Mouse (Mus musculus) thymus, adult 18-20 months (tissue): Measurements from ENCODE around the gene Cdc42ep4.

Experiments used
- DNase-seq, 2 experiments: peaks; one replicate each; pipeline ENCODE4 v3.0.0; 2022; ENCODE audit warnings: mixed read lengths in 2 of 2

The Cdc42ep4 gene

DNA sequence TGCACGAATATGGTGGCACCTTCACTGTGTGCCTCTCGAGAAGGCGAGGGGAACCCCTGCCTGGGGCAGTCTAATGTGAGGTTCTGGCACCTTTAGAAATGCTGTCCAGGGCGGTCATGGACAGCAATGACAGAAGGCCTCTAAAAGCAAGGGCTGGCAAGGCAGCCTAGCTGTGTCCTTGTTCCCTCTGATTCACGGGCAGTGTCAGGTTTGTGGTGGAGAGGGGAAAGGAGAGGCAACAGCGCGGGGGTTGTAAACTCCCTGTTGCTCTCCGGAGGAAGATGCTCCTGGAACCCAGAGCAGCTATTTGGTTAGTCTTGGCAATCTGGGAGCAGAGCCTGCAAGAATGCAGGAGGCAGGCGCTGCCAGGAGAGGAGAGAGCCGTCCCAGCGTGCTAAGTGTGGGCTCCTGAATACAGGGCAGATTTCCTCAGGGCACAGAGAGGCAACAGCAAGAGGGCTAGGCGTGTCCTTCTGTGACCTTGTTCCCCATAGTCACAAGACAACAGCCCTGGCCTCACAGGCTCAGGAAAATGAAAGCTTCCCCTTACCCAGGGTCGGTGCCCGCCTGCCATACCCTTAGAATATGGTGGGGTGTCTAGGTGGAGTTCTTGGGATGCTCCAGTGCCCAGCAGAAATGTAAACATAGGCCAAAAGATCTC is 25.3 kb upstream of the Cdc42ep4 start:
- DNase-seq = no peak

DNA sequence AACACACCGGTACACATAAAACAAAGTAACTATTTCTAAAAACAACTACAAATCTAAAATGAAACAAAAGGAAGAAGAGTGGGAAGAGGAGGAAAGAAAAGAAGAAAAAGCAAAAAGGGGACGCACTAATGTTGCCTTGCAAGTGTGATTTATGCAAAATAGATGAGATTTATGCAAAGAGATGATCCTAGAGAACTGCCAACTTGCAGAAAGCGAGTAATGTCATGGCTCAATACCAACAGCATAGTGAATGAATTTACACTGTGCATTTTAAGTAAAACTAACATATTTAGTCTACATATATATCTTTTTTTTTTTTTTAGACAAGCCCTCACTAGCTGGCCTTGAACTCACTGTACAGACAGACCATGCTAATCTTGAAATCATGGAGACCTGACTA is 23.1 kb upstream of the Cdc42ep4 start:
- no peak for DNase-seq

DNA sequence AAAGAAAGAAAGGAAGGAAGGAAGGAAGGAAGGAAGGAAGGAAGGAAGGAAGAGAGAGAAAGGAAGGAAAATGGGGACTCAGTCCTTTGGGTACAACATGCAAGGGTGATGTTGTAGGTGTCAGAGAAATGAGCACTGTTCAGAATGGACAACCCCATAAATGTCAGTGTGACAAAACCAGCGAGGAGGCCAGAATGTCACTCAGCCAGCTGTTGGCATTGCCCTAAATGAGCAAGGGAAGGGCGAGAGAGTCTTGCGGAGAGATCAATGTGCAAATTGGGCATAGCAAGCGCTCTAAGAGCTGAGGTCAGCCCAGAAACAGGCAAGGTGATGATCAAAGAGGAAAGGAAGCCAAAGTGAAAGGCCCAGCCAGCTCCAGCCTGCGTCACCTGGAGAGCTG is 21.5 kb upstream of the Cdc42ep4 start:
- DNase-seq = no peak

DNA sequence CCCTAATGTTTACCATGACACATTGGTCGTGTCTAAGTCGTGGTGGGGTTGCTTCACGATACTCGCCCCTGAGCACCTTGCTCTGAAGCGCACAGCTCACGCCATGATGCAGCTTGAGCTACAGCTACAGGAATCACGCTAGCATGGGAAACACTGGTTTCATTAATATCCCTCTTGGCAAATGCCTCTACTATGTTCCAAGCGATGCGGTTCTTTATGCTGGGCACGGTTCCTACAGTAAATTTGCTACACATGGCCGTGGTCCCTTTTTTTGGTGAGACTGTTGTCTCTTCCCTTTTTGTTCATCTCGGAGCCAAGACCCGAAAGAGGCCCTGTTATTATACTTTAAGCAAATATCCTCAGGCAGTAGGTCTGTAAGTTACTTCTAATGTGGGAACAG is 19.5 kb upstream of the Cdc42ep4 start:
- no peak for DNase-seq

DNA sequence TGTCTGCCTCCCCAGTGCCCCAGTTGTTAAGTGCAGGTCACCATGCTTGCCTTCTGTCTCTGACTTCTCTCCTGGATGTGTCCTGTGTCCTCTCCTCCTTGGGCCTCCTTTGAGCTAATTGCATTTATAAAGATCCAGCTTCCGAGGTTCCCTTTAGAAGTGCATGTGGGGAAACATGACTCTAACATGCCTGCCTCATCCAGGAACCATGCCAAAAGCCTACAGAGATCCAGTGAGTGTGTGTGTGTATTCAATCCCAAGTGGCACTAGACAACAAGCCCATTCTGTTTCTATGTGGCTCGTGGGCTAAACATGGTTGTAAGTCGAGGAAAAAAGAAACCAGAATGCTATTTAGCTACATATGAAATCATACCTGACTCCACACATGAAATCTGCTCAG is 16.7 kb upstream of the Cdc42ep4 start:
- no peak for DNase-seq

DNA sequence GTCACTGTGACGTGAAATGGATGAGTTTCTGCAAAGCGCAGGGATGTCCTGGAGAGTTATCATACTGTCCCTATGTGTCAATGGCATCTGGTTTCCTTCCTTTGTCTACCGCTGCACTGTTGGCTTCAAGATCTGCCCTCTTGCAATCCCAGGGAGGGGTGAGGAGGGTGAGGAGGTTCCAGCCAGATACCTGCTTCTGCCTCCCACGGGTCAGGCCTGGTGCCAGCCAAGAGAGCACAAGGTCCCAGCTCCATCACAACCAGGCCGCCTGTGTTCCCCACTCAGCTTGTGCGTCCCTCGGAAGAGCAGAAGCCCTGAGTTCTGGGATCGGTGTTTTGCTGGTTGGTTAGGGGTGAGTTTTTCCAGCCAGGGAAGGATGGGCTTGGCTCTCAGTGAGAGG is 15.6 kb upstream of the Cdc42ep4 start:
- no peak for DNase-seq

DNA sequence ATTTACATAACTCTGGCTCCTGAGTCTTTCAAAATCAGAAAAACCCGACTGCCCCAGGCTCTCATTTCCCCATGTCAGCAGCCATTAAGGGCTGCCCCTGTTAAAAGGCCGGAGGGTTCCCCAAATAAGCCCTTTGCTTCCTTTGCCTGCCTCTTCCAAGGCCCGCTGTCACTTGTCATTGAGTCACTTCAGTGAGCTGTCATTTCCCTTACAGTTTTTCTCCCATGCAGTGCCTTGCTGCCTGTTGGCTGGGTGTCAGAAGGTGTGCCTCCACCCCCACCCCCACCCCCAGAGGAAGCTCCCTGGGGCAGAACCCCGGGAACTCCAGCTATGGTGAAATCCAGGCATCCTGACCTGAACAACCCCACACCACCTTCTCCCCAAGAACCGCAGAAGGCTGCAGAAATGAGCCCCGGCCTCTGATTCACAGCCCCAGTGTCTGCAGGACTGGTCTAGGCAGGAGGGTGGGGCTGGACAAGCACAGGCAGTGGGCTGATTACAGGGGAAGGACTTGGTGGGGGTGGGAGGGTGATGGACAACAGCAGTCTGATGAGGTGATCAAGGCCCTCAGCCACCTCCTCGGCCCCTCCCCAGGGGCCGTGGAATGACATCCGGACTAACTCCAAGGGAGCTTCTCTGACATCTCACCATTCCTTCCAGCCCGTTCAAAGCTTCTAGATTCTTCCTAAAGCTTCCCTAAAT is 14.8 kb upstream of the Cdc42ep4 start:
- DNase-seq = no peak

DNA sequence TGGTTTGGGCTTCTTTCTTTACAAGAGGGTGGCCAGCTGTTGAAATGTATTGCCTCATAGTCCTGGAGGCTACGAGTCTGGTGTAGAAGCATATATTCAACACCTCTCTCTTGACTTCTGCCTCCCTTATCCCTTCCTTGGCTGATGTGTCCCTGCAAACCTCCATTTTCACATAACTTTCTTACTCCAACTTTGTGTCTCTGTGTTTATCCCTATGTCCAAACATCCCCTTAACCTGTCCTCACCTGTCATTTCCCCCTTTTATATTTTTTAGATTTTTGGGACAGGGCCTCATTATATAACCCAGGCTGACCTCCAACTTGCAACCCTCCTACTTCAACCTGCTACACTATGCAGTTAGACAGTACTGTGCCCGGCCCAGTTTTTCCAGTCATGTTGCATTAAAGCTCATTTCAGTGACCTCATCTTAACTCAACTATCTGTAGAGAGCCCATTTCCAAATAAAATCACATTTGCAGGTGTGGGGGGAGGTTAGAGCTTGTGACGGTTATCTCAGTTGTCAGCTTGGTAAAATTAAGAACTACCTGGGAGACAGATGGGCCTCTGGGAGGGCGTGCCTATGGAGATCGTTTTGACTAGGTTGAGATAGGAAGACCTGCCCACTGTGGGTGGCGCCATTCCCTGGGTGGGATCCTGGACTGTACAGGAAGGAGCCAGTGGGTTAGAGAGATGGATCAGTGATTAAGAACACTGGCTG is 12.6 kb upstream of the Cdc42ep4 start:
- DNase-seq = no peak

DNA sequence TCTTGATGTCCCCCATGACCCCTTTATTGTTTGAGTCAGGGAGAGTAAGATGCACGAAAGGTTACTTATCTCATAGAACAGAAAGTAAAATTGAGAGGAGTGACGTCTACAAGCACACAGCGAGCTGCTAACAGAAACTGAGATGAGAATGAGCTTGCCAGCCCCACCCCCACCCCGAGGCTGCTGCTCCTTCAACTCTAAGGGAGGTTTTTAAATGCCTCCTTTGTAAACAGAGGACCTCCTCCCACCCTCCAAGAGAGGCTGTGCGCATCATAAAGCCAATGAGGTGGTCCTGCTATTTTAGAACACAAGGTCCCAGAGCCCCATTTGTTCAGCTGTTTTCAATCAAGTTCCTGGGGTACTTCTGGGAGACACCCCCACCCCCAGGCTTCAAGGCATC is 11.8 kb upstream of the Cdc42ep4 start:
- DNase-seq = no peak

DNA sequence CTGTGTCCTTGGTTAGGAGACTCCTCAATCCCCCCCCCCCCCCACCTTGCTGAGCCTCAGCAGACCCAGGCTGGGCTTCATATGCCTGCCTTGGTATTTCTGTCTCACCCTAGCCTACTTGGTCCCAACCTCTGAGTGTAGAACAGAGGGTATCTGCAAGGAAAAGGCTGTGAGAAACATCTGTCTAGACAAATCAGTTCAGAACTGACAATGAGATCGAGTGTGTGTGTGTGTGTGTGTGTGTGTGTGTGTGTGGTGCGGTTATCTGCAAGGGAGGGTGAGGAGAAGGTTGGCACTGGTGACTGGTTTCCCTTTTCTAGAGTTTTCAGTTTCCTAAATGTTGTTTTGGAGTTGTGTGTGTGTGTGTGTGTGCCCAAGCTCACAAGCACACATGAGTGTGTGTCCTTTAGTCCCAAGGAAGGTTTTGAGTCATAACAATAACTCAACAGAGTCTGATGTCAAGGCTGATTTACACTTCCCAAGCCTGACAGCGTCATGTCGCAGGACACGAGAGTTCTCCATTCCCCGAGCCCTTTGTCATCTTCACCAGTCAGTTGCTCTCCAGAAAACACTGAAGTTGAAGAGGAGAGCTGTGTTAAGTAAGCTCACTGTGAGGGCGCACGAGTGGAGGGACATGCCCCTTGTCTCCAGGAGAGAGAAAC is 10.6 kb upstream of the Cdc42ep4 start:
- no peak for DNase-seq

DNA sequence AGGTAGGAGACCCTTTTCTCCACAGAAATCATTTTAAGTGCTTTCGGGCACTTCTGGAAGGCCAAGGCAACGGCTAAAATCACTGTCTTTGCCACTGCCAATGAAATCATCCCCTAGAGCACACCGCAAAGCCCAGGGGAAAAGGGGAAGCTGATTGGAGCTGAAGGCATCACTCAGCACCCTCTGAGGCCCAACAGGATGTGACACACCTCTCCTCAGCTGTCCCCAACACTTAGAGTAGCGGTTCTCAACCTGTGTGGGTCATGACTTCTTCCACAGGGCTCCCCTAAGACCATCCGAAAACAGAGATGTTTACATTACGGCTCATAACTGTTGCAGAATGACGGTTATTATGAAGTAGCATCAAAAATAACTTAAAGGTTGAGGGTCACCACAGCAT is 10.0 kb upstream of the Cdc42ep4 start:
- no peak for DNase-seq

DNA sequence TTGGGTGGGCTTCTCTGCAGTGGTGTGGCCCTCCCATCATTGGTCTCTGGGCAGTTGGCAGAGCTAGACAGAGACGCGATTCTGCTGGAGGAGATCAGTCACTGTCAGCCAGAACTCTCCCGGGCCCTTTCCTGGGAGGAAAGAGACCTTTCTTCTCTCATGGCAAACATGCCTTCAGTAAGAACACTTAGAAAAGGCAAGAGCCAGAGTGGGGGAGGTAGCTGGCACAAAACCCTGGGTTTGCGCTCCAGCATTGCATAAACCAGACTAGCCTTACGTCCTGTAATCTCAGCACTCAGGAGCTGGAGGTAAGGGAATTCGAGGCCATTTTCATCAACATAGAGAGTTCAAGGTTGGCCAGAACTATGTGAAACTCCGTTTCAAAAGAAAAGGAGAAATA is 8.8 kb upstream of the Cdc42ep4 start:
- DNase-seq = no peak

DNA sequence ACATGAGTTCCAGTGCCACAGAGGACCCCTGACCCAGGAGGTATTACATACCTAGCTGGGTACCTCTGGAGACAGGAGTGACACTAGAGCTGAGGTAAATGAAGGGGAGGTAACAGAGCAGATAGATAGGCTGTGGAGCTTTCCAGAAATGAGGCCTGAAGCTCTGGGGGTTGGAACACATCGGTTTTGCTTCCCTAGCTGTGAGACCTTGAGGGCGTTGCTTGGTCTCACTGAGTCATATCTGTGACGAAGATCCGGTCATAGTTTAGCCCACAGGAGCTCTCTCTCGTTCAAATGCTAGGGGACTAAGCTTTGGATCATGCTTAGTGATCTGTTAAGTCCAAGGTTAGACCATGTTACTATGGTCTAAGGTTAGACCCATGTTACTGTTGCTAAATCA is 7.2 kb upstream of the Cdc42ep4 start:
- DNase-seq = no peak

DNA sequence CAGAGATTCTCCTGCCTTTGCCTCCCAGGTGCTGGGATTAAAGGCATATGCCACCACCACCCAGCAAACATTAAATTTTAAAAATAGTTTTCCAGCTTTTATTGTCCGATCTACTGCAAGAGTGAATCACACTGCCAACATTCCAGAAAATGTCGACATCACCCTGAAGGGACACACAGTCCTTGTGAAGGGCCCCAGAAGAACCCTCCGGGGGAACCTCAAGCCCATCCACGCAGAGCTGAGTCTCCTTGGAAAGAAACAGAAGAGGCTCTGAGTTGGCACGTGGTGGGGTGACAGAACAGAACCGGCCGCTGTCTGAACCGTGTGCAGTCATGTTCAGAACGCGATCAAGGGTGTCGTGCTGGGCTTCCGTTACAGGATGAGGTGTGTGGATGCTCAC is 4.9 kb upstream of the Cdc42ep4 start:
- no peak for DNase-seq

DNA sequence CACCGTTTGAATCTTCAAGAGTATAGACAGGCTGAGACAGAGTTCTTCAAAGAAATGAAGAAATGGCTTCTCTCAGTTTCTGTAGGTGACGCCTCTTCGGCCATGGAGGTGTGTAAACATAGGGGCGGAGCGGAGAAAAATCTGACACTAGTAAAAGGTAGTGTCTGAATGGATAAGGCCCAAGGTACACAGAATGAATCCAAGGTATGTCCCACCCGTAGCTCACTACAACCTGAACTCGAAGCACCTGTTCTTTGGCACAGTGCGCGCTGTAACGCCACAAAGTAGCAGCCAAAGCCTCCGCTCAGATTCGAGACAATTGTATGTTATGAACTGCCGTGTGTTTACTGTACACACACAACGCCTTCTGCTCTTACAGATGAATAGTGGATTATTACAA is 4.2 kb upstream of the Cdc42ep4 start:
- DNase-seq = no peak

DNA sequence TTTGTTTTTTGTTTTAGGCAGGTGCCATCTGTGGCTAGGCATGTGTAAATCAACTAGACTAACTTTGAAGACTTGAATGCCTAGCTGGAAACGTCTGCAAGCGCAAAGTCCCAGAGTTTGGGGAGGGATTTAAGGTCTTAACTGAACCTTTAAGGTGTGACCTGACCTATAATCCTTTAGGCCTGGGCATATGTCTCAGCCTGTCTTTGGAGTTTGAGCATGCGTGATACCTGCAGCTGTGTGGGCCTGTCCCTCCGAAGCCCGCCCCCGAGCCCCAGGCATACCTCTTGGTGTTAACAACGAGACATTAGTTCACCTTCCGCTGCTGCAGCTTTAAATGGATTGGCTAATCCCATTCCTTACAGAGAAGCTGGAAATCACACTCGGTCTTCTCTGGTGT is 3.2 kb upstream of the Cdc42ep4 start:
- DNase-seq = no peak

DNA sequence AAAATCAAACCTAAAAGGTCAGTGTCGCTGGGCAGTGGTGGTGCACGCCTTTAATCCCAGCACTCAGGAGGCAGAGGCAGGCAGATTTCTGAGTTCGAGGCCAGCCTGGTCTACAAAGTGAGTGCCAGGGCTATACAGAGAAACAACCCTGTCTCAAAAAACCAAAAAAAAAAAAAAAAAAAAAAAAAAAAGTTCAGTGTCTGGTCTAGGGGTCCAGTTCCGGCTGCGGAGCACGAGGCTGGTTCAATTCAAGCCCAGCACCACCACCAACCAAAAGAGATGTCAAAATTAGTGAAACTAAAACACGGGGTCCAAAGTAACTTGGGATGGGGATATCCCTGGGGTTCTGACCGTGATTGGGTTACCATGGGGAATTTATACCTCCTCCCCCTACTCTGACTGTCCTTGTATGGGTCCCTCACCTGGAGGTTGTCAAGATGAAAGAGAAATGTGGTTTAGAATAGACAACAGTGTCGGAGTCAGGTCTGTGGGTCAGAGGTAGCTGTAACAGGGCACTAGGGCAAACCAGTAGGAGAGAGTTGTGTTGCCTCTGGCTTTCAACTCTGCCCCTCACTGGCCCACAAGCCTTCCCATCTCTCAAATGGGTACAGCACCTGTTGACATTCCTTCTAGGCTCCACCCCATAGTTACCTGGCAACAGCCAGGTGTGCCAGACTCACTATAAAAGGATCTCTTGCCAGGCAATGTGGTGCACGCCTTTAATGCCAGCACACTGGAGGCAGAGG is 1.2 kb upstream of the Cdc42ep4 start:
- no peak for DNase-seq

DNA sequence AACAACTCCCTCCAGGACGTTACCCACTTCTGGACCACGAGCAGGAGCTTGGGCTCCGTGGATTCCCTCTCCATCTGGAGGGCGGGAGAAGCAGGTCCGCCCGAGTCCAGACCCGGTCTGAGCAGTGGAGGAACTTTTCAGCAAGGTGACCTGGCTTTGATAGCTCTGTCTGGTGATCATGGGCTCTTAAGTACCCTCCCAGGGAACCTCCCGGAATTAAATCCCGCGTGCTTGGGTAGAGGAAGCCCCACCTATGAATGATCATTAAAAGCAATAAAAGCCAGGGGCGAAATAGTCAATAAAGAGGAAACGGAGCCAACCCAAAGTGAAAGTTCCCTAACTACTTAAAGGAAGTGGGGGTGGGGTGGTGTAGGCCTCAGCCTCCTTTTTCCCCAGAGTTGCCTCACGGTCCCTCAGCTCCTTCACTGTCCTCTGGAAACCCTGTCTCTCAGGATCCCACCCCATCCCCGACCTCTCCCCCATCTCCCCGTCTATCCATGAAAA is 529 bp upstream of the Cdc42ep4 start:
- no peak for DNase-seq

DNA sequence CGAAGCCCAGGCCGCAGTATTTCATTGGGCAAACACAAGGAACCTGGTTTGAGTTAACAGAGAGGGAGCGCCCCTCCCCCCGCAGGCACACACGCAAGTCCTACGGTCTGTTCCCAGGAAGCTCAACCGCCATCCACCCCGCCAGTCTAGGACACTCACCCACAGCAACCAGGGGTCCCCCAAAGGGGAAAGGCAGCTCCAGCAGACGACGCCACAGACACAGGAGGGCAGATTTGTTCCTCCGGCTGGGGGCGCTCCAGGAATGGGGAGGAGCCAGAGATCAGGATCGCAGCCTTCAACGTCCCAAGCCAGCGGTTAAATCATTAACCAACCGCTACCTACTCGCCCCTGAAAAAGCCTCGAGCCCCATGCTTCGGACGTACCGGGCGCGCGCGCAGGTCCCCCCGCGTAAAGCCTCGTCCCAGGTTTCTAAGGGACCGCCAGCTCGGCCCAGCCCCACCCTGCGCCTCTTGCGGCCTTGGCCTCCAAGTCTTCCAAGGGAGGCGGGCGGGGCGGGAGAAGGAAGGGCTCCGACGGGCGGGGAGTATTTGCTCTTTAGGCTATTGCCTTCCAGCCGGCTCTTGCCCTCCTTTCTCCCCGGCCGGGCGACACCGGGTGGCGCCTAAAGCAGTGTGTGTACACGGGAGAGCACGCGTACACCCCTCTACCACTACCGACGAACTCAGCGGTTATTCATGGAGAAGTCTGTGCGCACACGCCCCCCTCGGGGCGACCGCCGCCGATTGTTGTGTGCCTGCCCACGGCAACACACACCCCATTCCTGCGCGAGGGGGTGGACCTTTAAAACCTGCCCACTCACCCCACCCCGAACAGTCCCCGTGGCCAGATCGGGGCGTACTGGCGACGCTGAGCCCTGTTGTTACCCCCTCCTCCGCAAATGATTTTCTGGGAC is 854 bp downstream of the Cdc42ep4 start:
- DNase-seq = peak; percentile 67 to 73

DNA sequence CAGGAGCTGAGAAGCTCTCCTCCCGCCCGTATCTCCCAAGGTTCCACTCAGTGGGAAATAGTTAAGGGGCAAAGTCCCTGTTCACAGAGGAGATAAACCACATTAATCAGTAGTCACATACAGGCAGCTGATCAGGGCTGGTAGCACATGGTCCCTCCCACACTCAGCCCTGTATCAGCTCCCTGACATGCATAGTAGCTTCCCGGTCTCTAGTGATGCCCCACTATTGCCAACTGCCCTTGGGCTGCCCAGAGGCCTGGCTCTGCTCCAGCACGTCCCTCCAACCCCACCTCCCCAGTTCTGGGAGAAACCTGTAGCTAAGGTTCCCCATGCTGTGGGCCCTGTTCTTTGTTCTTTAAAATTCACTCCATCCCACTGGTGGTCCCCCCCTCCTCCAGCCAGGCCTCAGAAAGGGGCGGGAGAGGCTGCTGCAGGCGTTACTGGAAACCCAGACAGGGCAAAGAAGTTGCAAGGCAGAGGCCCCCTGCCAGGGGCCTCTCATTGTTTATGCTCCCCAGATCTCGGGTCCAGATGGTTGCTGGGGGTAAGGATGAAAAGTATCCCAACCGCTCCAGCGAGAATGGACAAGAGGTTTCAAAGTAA is 1.8 kb downstream of the Cdc42ep4 start:
- DNase-seq = no peak
